Comparison of ENCODE assay signal across 12 mouse cellular contexts in the genomic region with DNA sequence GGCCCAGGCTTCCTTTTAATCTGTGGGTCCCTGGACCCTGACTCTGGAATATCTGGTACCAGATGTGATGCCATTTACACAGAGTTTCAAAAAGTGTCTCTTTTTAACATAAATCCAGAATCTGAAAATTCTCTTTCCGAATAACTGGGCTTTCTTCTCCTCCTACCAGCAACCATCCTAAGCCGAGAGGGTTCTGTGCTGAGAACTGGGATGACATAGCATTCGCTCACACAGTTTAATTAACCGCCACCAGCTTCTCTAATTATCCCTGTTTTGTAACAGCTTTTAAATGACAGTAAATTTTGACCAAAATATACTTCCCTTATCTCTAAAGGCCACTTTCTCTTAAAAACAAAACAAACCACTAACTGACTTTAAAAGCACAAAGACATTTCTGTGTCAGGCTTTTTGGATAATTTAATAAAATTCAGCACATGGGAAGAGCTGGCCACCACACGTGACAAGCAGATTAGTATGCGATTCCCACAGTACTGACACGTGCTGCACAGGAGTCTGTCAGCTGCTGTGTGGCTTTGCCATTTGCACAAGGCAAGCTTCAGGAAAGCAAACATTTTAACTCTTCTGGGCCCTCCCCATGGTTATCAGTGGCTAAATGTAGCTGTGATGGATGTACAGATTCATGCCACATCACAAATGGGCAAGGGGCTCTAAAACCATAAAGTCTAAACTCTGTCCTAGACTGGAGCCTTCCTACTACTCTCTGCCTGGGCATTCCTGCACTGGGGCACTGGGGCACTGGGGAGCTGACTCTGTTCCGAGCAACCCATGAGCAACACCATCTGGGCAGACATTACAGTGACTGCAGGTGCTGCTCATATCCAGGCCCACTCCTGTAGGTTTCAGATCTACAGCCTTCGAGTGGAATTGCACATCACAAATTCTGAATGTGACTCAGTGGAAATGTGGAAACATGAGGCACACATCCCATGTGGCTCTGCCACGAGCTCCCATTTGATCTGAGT.
DNase-seq lines count a peak whose midpoint lies in the region; TF ChIP-seq lines count a peak whose summit lies in the region.
"Had no signal": no experiment of that assay in that cellular context is flagged by ENCODE, and none has a peak within 500 bp of the region (broad histone marks: within the 10 kb centered on the region; RNA-seq: fewer than 3 reads in every experiment).

No protein-coding gene starts in this region.

- no peaks in the 10 kb centered on the region for H3K4me1 ChIP-seq in kidney, adult 2 months (ENCODE audit: control insufficient read depth, insufficient read depth, low read length)
- H3K4me1 ChIP-seq: limb, embryonic 15.5 days had no signal

- no peaks in the 10 kb centered on the region for H3K27me3 ChIP-seq in kidney, adult 2 months (replicated peaks; ENCODE audit: control insufficient read depth, insufficient read depth, low read length)
- H3K27me3 ChIP-seq: limb, embryonic 15.5 days had no signal

- peak; percentile 54 for DNase-seq in kidney, adult 2 months
- DNase-seq in kidney, postnatal 4 days, result no peak
- DNase-seq in retina, postnatal 7 days (ENCODE audit: low read depth, low spot score), result peak; percentile 8
- DNase-seq in retina, postnatal 1 day, result no peak
- peak; percentile 30 to 57 for DNase-seq in kidney, postnatal 36 days
- DNase-seq in lung, postnatal 14 days, result no peak
- no peak for DNase-seq in T-cell, adult 2 months (ENCODE audit: low spot score)
- DNase-seq: adrenal gland, postnatal 36 days; cerebellum, adult 2 months; heart, adult 18-20 months; heart, postnatal 36 days had no signal

- TF ChIP-seq POLR2A in kidney, adult 2 months (IDR thresholded peaks at IDR 0.05; ENCODE audit: low read depth, low read length), result no peak

- no peak overlapping the region for H3K4me3 ChIP-seq in kidney, adult 2 months (ENCODE audit: insufficient read depth, low read depth, low read length)
- H3K4me3 ChIP-seq: limb, embryonic 15.5 days had no signal

- no peak for TF ChIP-seq CTCF in kidney, adult 2 months (conservative IDR thresholded peaks at IDR 0.05; ENCODE audit: insufficient read depth, insufficient read length, low read depth, low read length)

- WGBS in kidney, adult 2 months, result 76% methylated on average over 10 of the region's 10 CpGs

- H3K27ac ChIP-seq in kidney, adult 2 months (ENCODE audit: insufficient read depth, low read depth, low read length), result no peak overlapping the region
- H3K27ac ChIP-seq: limb, embryonic 15.5 days had no signal

- H3K36me3 ChIP-seq in kidney, adult 2 months (ENCODE audit: control insufficient read depth, insufficient read depth, low read length), result no peaks in the 10 kb centered on the region
- H3K36me3 ChIP-seq: limb, embryonic 15.5 days had no signal

Comparison
In these comparisons a context has a peak if more than half of its experiments do, and no peak if none do; other contexts are left out.
1. DNase-seq: peak in kidney, adult 2 months (single experiment), retina, postnatal 7 days (single experiment) and kidney, postnatal 36 days (2 of 2); none in kidney, postnatal 4 days (0 of 2), retina, postnatal 1 day (single experiment), lung, postnatal 14 days (single experiment) and T-cell, adult 2 months (single experiment).